Mouse (Mus musculus) heart, postnatal 4 days (tissue): ENCODE data around the gene Piezo1. TPM values are rescaled to one million over a fixed set of nuclear protein-coding genes. Genes with fewer than 3 reads are reported as not detected.

Experiments used
- DNase-seq: peaks from one replicate; pipeline ENCODE4 v3.0.0; 2021
- total RNA-seq, 2 experiments: library from RNA; stranded (reverse); gene quantifications; 2 replicates each; pipeline ENCODE4 v1.2.3; 2021

Gene Piezo1
- total RNA-seq, 2 experiments from 2014 or later, result 53.7 to 55.4 TPM

DNA sequence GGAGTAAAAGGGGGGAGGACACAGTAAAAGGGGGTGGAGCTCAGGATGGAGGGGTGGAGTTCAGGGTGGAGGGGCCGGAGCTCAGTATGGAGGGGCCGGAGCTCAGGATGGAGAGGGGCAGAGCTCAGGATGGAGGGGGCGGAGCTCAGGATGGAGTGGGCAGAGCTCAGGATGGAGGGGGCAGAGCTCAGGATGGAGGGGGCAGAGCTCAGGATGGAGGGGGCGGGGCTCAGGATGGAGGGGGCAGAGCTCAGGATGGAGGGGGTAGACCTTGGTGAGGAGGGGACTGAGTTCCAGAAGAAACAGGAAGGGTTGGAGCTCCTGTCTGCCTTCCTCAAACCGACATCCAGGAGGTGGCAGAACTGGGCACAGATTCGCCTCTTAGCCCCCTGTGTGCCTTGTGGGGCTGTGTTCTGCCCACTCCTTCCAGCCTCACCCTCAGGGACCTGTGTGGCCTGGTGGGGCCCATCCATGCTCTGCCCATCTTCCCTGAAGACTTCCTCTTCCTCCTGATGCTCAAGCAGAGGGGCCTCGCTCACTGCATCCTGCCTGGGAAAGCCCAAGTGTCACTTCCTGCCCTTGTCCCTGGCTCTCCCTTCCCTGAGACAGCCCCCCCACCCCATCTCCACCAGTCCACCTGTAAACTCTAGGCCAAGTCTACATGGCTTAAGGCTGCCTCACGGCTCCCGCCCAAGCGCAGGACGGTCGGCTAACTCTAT lies 54.0 kb downstream of the Piezo1 start:
- DNase-seq, result peak; percentile 43

DNA sequence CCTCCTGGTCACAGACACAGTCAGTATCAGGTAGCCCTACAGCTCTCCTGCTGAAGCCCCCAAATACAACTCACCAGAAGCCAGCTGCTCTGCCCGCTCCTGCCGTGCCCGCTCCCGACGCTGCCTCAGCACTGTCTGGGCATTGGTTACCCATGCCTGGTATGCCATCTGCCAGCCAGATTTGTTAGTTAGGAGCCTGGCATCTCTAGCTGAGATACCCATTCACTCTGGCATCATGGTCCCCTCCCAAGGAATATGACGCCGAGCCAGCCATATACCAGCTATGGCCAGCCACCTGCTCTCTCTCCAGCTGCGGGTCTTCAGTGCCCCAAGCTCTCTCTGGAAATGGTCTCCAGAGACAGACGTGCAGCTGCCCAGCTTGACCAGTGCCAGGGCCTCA lies 62.7 kb downstream of the Piezo1 start:
- DNase-seq, result no peak

DNA sequence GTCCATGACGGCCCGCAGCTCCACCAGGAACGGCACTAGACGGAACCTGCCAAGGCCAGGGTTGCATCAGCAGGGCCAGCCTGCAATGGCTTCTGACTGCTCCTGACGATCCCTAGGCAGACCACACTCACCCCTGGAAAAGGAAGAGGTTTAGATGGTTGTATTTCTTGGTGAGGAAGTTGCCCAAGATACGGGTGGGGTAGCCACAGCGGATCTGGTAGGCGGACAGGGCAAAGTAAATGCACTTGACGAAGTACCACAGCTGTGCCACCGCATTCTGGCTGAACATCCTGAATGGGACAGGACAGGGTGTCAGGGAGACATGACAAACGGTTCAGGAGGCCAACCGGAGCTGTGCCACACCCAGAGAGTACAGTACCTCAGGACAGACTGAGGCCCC lies 66.3 kb downstream of the Piezo1 start:
- DNase-seq, result no peak

DNA sequence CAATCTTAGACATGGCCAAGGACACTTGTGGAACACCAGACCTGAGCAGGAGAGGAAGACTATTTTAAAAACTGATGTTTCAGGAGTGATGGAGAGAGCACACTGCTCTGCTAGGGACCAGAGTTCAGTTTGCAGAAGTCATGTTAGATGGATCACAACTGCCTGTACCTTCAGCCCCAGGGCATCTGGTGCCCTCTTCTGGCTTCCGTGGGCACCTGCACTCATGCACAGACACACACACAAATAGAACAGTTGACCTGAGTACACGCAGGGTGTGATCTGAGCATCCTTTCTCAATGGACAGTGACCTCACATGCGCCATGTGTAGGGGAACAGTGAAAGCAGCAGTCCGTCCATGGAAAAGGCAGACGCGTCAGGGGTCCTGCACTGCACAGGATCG lies 67.3 kb downstream of the Piezo1 start:
- DNase-seq, result no peak

DNA sequence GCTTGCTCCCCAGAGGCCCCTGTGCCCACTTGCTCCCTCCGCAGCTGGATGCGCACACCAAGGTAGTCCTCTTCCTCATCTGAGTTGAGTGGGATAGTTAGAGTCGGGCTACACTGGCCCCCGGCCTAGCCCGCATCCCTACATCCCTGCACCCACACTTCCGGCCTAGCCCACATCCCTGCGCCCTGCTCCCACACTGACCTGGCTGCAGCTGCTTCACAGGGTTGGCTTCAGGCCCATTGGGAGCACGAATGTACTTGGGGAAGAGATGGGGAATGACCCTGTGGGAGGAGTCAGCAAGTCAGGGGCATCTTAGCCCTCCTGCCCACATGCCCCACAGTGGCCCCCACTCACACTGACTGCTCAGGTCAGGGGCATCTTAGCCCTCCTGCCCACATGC lies 68.7 kb downstream of the Piezo1 start:
- no peak for DNase-seq

DNA sequence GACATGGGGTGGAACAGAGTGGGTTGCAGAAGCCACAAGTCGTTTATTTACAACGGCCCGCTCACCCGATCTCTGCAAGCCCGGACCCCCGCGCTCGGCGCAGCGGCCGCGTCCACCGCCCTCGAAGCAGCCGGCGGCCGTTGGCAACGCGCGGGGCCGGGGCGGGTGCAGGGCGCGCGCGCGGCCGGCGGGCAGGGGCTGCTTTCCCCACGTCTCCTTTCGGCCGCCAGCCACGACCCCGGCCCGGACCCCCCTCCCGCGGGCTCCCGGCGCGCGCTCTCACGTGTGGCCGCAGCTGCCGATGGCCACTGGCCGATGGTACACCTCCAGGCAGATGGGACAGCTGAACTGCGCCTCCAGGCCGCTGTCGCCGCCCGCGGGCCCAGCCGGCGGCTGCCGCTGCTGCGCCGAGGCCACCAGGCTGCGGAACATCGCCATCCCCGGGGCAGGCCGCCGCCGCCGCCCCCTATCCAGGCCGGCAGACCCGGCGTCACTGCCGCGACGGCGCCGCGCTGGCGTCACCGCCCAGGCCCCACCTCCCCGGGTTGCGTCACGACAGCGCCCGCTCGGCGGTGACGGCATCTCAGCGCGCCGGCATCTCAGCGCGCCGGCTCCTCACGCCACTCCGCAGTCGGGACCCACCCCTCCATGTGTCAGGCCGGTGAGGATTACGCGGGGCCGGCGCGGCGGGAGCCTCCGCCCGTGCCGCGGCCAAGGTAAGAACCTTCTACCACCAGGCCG lies 75.4 kb downstream of the Piezo1 start, which contains the start of the genes Rnf166 and Ctu2:
Rnf166 (minus strand) TSS at position 485 of the 741 bp plus-strand sequence.
Ctu2 (plus strand) TSS at position 564 of the 741 bp plus-strand sequence.
- DNase-seq, result peak; percentile 96

DNA sequence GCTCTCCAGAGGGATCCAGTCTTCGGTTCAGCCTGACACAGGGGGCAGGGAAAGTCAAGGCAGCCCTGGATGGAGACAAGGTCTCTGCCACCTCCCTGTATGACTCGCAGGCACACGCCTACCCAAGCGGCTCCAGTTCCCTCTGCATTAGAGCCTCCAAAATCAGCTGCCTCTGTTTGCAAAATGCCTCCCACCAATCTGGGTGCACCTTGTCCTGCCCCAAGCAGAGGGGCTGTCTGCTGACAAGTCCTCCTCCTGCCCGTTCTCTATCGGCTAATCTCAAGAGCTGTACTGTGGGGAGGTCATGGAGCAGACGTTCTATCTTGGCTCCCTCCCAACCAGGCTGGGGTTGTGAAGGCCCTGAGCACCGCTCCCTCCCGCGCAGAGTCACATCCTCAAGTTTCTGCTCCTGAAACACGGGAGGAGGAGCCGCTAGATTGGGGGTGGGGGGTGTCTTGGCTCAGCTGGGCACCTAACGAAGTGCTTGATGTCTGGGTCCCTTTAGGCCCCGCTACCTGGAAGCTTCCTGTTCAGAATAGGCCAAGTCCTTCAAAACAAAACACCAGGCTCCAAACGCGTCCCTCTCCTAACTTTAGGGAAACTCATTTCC lies 76.1 kb downstream of the Piezo1 start:
- DNase-seq, result peak; percentile 64

DNA sequence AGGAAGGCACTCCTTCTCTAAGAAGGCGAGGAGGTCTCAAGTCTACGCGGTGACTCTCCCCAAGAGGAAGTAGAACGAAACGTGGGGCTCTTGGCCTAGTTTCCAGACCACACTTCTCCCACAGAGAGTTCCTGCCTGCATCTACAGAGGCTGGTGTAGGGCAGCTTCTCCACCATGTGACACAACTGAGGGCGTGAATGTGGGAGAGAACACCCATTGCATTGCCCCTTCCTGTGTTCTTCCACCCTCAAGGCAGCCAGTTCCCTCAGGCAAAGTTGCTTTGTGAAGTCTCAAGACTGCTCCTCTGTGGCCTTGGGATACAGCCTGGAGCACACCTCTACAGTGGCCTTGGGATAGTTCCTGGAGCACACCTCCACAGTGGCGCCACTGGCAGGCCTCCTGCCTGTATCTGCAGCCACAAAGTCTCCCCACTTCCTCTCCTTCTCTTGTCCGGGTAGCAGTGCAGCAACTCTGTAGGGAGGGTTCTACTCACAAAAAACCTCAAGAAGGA lies 77.2 kb downstream of the Piezo1 start:
- DNase-seq, result no peak

DNA sequence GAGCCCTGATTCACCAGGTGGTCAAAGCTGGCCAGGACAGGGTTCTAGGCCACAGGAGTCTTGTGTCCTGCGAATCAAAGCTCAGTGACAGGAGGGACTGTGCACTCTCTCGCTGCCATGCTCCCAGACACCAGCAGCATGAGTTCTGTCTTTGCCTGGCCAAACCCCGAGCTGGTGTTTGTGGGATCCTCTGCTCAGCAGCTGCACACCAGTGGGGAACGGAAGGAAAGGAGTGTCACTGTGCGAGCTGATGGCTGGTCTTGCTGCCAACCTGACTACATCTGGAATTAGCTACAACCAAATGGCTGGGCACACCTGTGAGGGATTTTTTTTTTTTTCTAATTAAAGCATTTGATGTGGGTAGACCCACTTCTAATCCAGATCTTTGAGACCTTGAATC lies 80.4 kb downstream of the Piezo1 start:
- no peak for DNase-seq

DNA sequence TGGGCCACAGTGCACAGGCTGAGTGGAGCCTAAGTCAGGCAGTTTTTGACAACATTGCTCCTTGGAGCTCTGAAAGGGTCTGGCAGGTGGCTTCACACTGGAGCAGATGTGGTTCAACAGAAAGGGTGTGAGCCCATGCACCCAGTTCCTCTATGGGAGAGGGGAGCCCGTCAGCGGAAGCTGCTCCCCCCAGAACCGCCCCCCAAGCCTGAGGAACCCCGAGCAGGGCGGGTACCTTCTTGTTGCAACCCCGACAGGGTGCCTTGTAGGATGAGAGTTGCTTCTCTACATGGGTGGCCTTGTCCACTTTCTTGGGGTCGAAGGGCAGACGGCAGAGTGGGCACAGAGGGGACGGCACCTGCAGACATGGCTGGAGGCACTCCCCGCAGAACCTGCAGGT lies 81.2 kb downstream of the Piezo1 start:
- no peak for DNase-seq

DNA sequence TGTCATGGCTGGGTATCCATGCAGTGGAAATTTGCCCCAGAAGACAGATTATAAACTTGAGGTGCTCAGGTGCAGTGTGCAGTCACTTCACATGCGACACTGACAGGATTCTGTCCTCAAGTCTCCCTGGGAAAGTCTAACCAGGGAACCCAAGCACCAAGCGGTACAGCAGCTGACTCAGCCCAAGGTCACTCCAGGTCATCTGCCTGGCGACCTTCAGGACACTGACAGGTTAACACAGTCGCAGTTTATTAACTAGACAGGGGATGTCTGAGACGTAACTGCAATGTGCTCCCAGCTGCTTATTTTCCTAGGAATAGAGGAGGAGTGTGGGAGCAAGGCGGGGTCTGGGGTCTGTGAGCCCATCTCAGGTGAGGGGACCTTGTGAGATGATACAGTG lies 81.7 kb downstream of the Piezo1 start:
- no peak for DNase-seq

DNA sequence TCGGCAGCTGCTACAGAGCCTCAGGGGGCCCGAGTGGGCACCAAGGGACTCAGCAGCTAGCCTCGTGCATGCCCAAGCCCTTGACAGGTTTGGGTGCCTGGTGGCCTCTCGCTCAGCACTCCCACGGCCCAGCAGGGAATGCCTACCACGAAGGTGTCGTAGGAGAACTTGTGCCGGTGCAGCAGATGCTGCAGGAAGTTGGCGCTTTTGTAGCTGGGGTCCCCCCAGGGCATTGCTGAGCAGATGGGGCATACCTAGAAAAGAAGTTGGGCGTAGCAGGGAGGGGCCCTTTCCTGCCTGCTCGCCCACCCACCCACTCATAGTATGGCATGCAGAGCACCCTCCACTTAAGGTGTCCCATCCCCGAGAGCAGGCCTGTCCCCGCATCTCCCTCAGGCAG lies 83.3 kb downstream of the Piezo1 start:
- DNase-seq, result no peak

DNA sequence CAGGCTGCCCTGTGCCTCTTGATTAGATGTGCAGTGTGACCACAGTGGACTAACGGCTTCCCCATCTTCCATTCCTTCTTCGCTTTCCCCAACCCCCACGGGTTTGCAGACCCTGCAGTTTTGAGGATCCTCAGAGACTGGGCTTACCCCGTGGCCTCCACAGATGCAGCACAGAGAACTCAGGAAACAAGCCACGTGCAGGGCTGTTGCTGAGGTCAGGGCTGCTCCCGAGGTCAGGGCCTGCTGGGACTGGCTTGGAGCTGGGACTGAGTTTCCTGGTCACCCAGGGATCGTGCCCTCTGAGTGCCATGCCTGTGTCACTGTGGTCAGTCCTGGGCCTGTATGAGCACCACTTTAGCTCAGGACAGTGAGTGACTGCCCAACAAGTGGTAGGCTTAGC lies 86.1 kb downstream of the Piezo1 start:
- DNase-seq, result no peak

DNA sequence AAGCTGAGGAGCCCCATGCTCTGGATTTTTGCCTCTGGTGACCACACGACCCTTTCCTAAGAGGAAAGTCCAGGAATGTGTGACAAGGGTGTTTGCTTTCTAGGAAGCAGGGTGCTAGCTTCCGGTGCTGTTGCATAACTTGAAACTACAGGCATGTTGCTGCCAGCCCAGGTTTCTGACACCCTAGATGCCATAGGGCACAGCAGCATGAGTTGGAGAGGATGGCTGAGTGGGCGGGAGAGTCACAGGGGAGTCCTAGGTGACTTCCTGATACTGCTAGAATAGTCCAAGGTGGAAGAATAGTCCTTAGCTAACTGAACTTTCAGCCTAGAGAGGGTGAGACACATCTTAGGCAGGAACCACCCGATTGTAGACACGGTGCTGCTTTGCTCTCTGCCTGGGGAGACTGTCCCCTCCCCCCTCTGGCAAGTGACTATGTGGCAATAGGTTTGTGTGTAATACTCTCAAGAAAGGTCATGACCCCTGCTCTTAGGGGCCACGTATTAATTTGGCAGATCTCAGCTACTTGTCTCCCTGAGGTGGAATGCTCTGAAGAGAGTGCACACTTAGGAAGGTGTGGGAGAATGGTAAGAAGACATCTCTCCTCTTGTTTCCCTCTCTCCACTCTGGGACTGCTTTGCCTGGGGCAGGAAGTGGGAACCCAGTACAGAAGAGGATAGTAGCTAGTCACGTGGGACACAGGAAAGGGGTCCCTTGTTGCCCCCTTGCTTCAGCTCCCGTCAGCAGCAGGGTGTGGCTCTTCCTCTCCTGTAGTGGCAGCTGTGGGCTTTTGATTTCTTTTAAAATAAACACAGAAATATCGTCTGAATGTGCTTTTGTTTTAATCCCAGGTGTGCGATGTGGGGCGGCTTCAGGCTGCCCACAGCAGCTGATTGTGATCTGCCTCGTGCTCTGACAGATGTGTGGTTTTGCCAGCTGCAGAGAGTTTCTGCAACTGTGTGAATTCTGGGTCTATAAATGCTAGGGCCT lies 87.2 kb downstream of the Piezo1 start:
- DNase-seq, result no peak

DNA sequence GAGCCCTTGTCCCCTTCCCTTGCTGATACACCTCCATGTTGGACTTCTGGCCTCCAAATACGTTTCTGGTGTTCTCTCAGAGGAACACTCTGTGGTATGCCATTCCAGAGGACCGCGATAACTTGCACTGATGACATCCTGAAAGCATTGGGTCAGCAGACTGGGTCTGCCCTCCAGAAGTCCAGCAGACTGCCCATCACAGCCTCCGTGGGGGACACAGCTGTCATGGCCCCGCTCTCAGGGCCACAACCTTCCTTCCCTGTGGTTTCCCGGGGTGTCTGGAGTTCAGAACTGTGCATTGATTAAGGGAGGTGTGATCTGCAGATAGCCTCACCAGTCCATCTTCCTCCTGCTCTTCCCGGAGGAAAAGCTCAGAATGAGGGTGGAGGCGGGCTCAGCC lies 88.6 kb downstream of the Piezo1 start:
- DNase-seq, result no peak

DNA sequence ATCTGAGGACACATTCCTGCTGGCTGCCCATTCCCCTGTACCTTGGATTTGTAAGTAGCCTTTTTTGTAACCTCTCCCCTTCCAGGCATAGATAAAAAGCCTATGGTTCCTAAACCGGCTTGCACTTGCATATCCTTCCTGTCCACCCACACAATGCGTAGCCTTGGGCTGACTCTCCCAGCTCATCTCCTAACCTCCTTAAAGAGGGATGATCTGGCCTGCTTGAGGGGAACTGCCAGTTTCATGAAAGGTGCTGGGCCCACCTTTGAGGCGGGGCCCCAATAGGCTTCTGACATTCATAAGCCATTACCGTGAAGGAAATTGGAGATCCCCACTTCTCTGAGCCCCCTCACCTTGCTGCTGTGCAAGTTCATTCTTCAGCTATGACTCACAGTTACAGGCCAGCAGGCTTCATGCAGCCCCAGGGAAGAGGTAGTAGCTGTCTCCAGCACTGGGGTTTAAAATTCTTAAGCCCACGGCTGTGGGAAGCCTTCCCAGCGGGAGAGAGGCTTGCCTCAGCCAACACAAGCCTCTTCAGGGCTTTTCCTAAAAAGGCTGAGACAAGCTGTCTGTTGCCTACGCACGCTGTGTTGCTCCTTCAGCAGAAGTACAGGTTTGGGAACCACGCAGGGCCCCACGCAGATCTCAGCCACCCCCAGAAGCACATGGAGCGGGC lies 89.5 kb downstream of the Piezo1 start:
- DNase-seq, result no peak

DNA sequence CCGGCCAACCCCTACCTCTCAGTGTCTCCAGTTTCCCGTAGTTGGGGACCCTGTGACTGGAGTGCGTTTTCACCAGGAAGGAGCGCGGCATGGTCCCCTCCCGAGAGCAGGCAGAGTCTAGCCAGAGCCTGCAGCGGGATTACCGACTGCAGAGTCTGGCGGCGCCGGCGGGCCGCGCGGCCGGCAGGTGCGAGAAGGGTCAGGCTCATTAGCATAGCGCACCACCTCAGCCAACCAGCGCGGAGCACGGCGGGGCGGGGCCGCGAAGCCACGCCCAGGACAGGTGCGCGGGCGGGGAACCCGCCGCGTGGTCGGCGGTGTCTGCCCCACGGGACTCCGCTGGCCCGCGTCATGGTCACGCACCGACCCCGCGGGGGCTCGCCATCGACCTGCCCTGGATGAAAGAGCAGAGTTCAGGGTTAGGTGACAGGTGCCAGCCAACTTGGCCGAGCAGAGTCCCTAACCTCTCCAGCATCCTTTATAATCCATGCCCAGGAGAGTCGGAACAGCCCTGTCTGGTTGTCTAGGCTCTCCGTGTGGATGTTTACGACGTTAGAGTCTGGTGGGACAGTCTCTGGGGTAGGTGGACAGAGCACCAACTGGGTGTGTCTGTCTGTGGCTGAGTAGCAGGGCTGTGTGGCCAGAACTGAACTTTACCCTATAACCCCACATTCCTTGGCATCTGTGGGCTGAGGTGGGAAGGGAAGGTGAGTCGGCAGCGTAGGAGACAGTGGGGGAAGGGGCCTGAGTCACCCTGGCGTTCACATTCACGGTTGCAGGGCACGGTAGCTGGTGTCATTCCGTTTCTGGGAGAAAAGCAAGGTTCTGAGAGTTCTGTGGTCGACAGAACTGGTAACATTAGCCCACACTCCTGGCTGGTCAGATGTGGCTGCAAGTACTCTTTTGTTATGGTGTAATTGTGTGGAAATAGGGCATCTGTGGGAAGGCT lies 90.3 kb downstream of the Piezo1 start, which contains the start of gene Snai3:
Snai3 (minus strand) TSS at position 210 of the 949 bp plus-strand sequence.
- peak; percentile 50 for DNase-seq

DNA sequence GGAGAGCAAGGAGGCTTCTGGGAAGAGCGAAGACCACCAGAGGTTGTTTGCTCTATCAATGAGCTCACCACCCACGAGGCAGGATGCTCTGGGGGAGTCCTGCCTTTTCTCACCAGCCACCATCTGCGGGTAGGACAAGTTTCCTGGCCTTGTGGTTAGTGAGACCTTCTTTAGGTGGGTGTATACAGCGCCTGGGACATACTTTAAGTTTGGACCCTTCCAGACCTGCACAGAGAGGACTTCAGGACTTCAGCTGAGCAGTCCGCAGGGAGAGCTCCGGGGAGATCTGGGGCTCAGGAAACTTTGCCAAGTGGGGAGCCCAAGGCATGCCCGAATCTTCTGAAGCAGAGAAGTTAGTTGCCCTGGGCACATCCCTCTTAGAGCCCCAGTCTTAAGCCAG lies 91.1 kb downstream of the Piezo1 start:
- DNase-seq, result no peak

DNA sequence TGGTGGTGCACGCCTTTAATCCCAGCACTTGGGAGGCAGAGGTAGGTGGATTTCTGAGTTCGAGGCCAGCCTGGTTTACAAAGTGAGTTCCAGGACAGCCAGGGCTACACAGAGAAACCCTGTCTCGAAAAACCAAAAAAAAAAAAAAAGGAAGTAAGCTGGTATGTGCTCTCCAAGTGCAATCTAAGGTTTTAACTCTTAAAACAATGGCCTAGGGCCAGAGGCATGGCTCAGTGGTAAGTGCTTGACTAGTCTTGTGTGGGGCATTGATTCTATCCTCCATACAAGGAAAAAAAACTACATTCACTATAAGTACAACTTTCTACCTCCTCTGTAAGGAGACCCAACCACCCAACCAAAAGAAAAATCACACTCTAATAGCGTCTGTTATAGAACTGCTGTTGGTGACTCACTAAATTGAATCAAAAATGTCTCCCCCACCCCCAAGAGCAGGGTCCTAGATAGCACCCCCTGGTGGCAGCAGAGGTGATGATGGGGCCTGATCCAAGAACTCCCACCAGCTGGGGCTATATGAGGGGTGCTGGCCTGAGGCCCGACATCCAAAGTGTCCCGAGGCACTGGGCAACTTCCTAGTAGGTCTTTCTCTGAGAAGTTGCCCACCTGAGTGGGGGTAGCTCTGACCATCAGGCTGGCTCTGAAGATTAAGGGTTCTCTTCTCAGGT lies 91.8 kb downstream of the Piezo1 start:
- DNase-seq, result peak; percentile 54

DNA sequence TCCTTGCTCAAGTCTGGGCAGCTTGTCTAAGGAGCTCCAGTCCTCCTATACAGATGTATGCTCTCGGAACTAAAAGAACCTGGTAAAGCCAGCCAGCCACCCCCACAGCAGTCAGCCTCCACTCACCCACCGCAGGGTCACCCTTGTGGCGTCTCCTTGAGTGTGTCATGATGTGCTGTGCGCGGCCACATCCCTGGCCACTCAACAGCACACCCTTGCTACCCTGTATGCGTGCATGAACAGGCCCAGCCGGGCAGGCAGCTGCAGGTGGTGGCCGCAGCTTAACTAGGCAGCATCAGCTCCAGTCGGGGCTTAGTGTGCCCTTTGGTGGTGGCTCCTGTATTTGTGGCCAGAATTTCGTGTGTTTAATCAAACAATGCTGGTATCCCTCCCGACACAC lies 94.0 kb downstream of the Piezo1 start:
- no peak for DNase-seq
